In genomic region chr1:93506944-93507676, GRCm38 (mm10) we compare ENCODE assay signal across 9 mouse cellular contexts. TPM values are rescaled to one million over a fixed set of nuclear protein-coding genes. Genes with fewer than 3 reads are reported as not detected.
DNase-seq lines count a peak whose midpoint lies in the region; ATAC-seq and TF ChIP-seq lines count a peak whose summit lies in the region.
"Had no signal": no experiment of that assay in that cellular context is flagged by ENCODE, and none has a peak within 500 bp of the region (broad histone marks: within the 10 kb centered on the region; RNA-seq: fewer than 3 reads in every experiment).

No protein-coding gene starts in this region.

- H3K4me1 ChIP-seq in embryonic facial prominence, embryonic 14.5 days (ENCODE audit: control insufficient read depth, insufficient read depth, low read length), result no peaks in the 10 kb centered on the region
- no peaks in the 10 kb centered on the region for H3K4me1 ChIP-seq in lung, postnatal 0 days (ENCODE audit: insufficient read depth, low read depth, low read length)

- DNase-seq in frontal cortex, postnatal 36 days (ENCODE audit: low spot score in 2 of 2), result no peak
- peak; percentile 19 to 21 for DNase-seq in spleen, postnatal 36 days (ENCODE audit: low spot score in 2 of 2)
- no peak for DNase-seq in spleen, adult 12 weeks (ENCODE audit: low spot score)
- peak; percentile 88 for DNase-seq in embryonic facial prominence, embryonic 14.5 days (ENCODE audit: low spot score)
- DNase-seq in lung, postnatal 0 days (ENCODE audit: low spot score), result peak; percentile 89
- peak; percentile 18 for DNase-seq in skeletal muscle tissue, adult 2 months (ENCODE audit: low read depth, low spot score)
- no peak for DNase-seq in layer of hippocampus, adult 9-11 months

- peaks cover 58% of the 10 kb centered on the region for H3K36me3 ChIP-seq in embryonic facial prominence, embryonic 14.5 days (ENCODE audit: control insufficient read depth, insufficient read depth, low read length)
- peaks cover 21% of the 10 kb centered on the region; the same call in 1 of the 2 replicates for H3K36me3 ChIP-seq in lung, postnatal 0 days (ENCODE audit: insufficient read depth, low read length)

- H3K4me3 ChIP-seq in embryonic facial prominence, embryonic 14.5 days (ENCODE audit: low read depth, low read length), result no peak overlapping the region
- no peak overlapping the region for H3K4me3 ChIP-seq in lung, postnatal 0 days (ENCODE audit: low read depth, low read length)
- H3K4me3 ChIP-seq: limb, embryonic 12.5 days had no signal

- peak; percentile 35; the same call in 1 of the 2 replicates for ATAC-seq in frontal cortex, adult (ENCODE audit: low TSS enrichment)
- ATAC-seq in embryonic facial prominence, embryonic 14.5 days (ENCODE audit: low read depth), result 0 out of 2 replicates have a peak, but pooled peaks have one; percentile 13
- no peak for ATAC-seq in lung, postnatal 0 days

- H3K4me2 ChIP-seq in embryonic facial prominence, embryonic 14.5 days (ENCODE audit: low read depth, low read length), result no peak overlapping the region
- H3K4me2 ChIP-seq in lung, postnatal 0 days (replicated peaks; ENCODE audit: low read depth, low read length), result no peak overlapping the region
- H3K4me2 ChIP-seq: limb, embryonic 12.5 days had no signal

- TF ChIP-seq EP300 in lung, postnatal 0 days (IDR thresholded peaks at IDR 0.05), result no peak

- no peak overlapping the region for H3K27ac ChIP-seq in embryonic facial prominence, embryonic 14.5 days (replicated peaks; ENCODE audit: low read depth, low read length)
- H3K27ac ChIP-seq in lung, postnatal 0 days (ENCODE audit: low read length), result no peak overlapping the region
- H3K27ac ChIP-seq: limb, embryonic 12.5 days had no signal

- H3K27me3 ChIP-seq in embryonic facial prominence, embryonic 14.5 days (replicated peaks; ENCODE audit: control insufficient read depth, insufficient read depth, low read length), result no peaks in the 10 kb centered on the region
- no peaks in the 10 kb centered on the region for H3K27me3 ChIP-seq in lung, postnatal 0 days (replicated peaks; ENCODE audit: insufficient read depth, low read length)
- H3K27me3 ChIP-seq: limb, embryonic 12.5 days had no signal

- H3K9ac ChIP-seq in embryonic facial prominence, embryonic 14.5 days (ENCODE audit: low read depth, low read length), result no peak overlapping the region
- no peak overlapping the region for H3K9ac ChIP-seq in lung, postnatal 0 days (replicated peaks; ENCODE audit: low read depth)
- H3K9ac ChIP-seq: limb, embryonic 12.5 days had no signal

- peak; percentile 65 for TF ChIP-seq CTCF in lung, postnatal 0 days (IDR thresholded peaks at IDR 0.05)

- H3K9me3 ChIP-seq in embryonic facial prominence, embryonic 14.5 days (ENCODE audit: control insufficient read depth, low read length), result no peaks in the 10 kb centered on the region
- no peaks in the 10 kb centered on the region for H3K9me3 ChIP-seq in lung, postnatal 0 days (ENCODE audit: low read length)
- H3K9me3 ChIP-seq: limb, embryonic 12.5 days had no signal

- 54% methylated on average over 10 of the region's 10 CpGs for WGBS in embryonic facial prominence, embryonic 14.5 days
- 49% methylated on average over 10 of the region's 10 CpGs for WGBS in lung, postnatal 0 days

RNA-seq across cellular contexts. Expression of gene Farp2, which starts 4.8 kb away (rescaled TPM):
- polyA plus RNA-seq in embryonic facial prominence, embryonic 14.5 days (2014; fragmentation: Nextera tagmentation; extraction: Ambion mirVana), result 10.0 and 12.6 TPM in 2 replicates
- 3.4 and 3.6 TPM in 2 replicates for polyA plus RNA-seq in lung, postnatal 0 days (2015; fragmentation: Nextera tagmentation; extraction: Ambion mirVana)

RNA-seq across cellular contexts. Expression of gene Hdlbp, which starts 28.5 kb away (rescaled TPM):
- polyA plus RNA-seq in embryonic facial prominence, embryonic 14.5 days (2014; fragmentation: Nextera tagmentation; extraction: Ambion mirVana), result 188 and 194 TPM in 2 replicates
- 172 and 175 TPM in 2 replicates for polyA plus RNA-seq in lung, postnatal 0 days (2015; fragmentation: Nextera tagmentation; extraction: Ambion mirVana)

Comparison
In these comparisons a context has a peak if more than half of its experiments do, and no peak if none do; other contexts are left out.
1. DNase-seq: peak in spleen, postnatal 36 days (2 of 2), embryonic facial prominence, embryonic 14.5 days (single experiment), lung, postnatal 0 days (single experiment) and skeletal muscle tissue, adult 2 months (single experiment); none in frontal cortex, postnatal 36 days (0 of 2), spleen, adult 12 weeks (single experiment) and layer of hippocampus, adult 9-11 months (single experiment).